Mouse (Mus musculus): ENCODE data around the gene Pdlim1. TPM values are rescaled to one million over a fixed set of nuclear protein-coding genes. Genes with fewer than 3 reads are reported as not detected.

The Pdlim1 gene
- total RNA-seq, 2 experiments from 2014 or later = 13.1 to 14.3 TPM

Other genes starting within 250 kb of the Pdlim1 start
- not detected for gene Cyp2c54, start 198.0 kb downstream of the Pdlim1 start, total RNA-seq (2021)
- gene Cyp2c50, start 182.2 kb downstream of the Pdlim1 start, total RNA-seq (2021) = not detected
- gene Cyp2c70, start 84.5 kb downstream of the Pdlim1 start, total RNA-seq (2021) = 1 to 10 TPM; 2.1 to 2.3 TPM
- 100 to 1,000 TPM; 185 to 208 TPM for gene Sorbs1, start 241.9 kb upstream of the Pdlim1 start, total RNA-seq (2021)